Mouse (Mus musculus) spleen, adult 2 months (tissue): ENCODE data around the gene Ttll2.
"Not testable (repeated sequence)": the region's sequence is repeated elsewhere in the genome, so short reads cannot be mapped to it uniquely, and the experiment has no call there.

Experiments used
- CTCF ChIP-seq: fragments of 200-500 bp; IDR thresholded peaks from 2 replicates; pipeline ENCODE4 v1.5.1; 2011; ENCODE audit warnings: mild to moderate bottlenecking, inconsistent platforms; ENCODE audit not compliant: insufficient read depth, insufficient read length, insufficient replicate concordance; ENCODE audit errors: extremely low read depth
- POLR2A ChIP-seq: fragments of 200-500 bp; IDR thresholded peaks from 2 replicates; pipeline ENCODE4 v1.6.1; 2011; ENCODE audit warnings: low read depth, low read length, inconsistent platforms

GRCm38 (mm10) chr17:7352596-7352995 is at the start of gene Ttll2:
- not testable (repeated sequence) for TF ChIP-seq POLR2A, CTCF
